Mouse (Mus musculus) heart, postnatal 0 days (tissue): ENCODE measurements around the gene Mgat5b. TPM values are rescaled to one million over a fixed set of nuclear protein-coding genes. Genes with fewer than 3 reads are reported as not detected.
A peak's percentile ranks its signal among the peaks of the same experiment; 100 is the strongest.

ENCODE experiments used
- ATAC-seq: fragments of 200-750 bp; cut with Nextera tagmentation; 2 replicates; pipeline ENCODE4 v1.8.0; 2017; ENCODE audit warnings: low read depth, moderate number of reproducible peaks, moderate library complexity; ENCODE audit not compliant: insufficient read depth
- DNase-seq: peaks from one replicate; pipeline ENCODE4 v3.0.0-alpha.2; 2016; ENCODE audit warnings: low spot score
- H3K27ac ChIP-seq: fragments of 300-500 bp; sonication (generic); 2 replicates; pipeline ENCODE4 v1.5.1; 2014; ENCODE audit warnings: low read depth, mild to moderate bottlenecking
- H3K27me3 ChIP-seq: fragments of 300-500 bp; sonication (generic); 2 replicates; pipeline ENCODE4 v1.6.1; 2014; ENCODE audit warnings: low read length, mixed read lengths; ENCODE audit not compliant: control insufficient read depth, insufficient read depth
- H3K36me3 ChIP-seq: fragments of 300-500 bp; sonication (generic); replicated peaks from 2 replicates; pipeline ENCODE4 v1.6.1; 2014; ENCODE audit warnings: low read length, mixed read lengths; ENCODE audit not compliant: control insufficient read depth, insufficient read depth
- H3K4me1 ChIP-seq: fragments of 300-500 bp; sonication (generic); 2 replicates; pipeline ENCODE4 v1.6.1; 2014; ENCODE audit warnings: antibody characterized with exemption; ENCODE audit not compliant: control insufficient read depth, insufficient read depth
- H3K4me2 ChIP-seq: fragments of 300-500 bp; sonication (generic); 2 replicates; pipeline ENCODE4 v1.6.1; 2014; ENCODE audit warnings: low read depth, mild to moderate bottlenecking, low read length, moderate library complexity
- H3K4me3 ChIP-seq: fragments of 300-500 bp; sonication (generic); 2 replicates; pipeline ENCODE4 v1.5.1; 2014; ENCODE audit warnings: low read depth, low read length
- H3K9ac ChIP-seq: fragments of 300-500 bp; sonication (generic); replicated peaks from 2 replicates; pipeline ENCODE4 v1.6.1; 2014; ENCODE audit warnings: low read depth, low read length, mixed read lengths
- H3K9me3 ChIP-seq: fragments of 300-500 bp; sonication (generic); replicated peaks from 2 replicates; pipeline ENCODE4 v1.6.1; 2016; ENCODE audit warnings: low read length; ENCODE audit not compliant: control insufficient read depth
- CTCF ChIP-seq: IDR thresholded peaks from 2 replicates; pipeline ENCODE4 v1.5.1; 2016; ENCODE audit warnings: antibody characterized with exemption, control low read depth, low read depth
- EP300 ChIP-seq: IDR thresholded peaks from 2 replicates; pipeline ENCODE4 v1.6.1; 2016; ENCODE audit warnings: antibody characterized with exemption, low read depth
- WGBS: fragments of 180-500 bp; shearing (Covaris S2); extraction: QIAGEN DNeasy Blood & Tissue Kit; methylation state at CpG from one replicate; pipeline ENCODE4 v1.1.7; 2014; 5-methylcytosine and 5-hydroxymethylcytosine counted together
- polyA plus RNA-seq: library from polyadenylated mRNA; unstranded; fragments of >200 nt; fragmentation: Nextera tagmentation; extraction: Ambion mirVana; gene quantifications from 2 replicates; pipeline ENCODE4 v1.2.1, GENCODE M21; 2015
- total RNA-seq: library from RNA; depleted of rRNA; stranded (reverse); fragments of >200 nt; gene quantifications from 2 replicates; pipeline ENCODE4 v1.2.3, GENCODE M21; 2014; ENCODE audit warnings: low replicate concordance

The Mgat5b gene
- total and polyA plus RNA-seq, 2 experiments from 2014 or later, result 0.04 to 0.14 TPM

DNA sequence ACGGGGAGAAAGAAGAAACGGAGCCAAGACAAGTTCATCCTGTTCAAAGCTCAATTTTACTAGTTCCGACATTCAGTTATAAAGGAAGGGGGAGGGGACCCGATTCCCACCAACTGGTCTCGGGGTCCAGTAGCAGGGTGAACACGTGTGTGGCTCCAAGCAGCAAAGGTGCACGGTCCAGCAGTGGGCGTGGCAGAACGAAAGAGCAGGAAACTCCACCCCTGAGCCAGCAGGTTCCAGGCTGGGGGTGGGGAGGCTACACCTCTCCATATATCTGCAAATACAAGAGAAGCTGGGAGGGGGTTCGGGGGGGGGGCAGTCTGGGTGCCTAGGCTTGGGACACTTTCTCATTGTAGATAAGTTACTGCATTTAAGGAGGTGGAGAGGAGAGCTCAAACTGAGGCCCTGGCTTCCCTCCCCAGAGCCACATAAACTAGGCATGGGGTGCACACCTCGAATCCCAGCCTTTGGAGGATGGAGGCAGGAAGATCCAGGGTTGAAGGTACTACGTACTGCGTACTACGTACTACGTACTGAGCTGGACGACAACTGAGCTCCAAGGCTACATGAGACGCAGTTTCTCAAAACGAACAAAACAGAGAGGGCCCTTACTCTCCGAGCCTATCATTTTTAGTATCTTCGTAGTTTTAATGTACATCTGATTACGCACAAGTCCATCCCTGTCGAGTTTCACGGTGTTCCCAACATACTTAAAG is 12.8 kb upstream of the Mgat5b start:
- H3K9me3 ChIP-seq, result no peaks in the 10 kb centered on the region
- WGBS, result 3% methylated on average over 23 of the region's 23 CpGs
- peak overlapping the region; percentile 43 for H3K4me2 ChIP-seq
- TF ChIP-seq CTCF (no peak), EP300 (no peak)
- no peaks in the 10 kb centered on the region for H3K4me1 ChIP-seq
- H3K36me3 ChIP-seq, result no peaks in the 10 kb centered on the region
- peak overlapping the region; percentile 15; the same call in 1 of the 2 replicates for H3K4me3 ChIP-seq
- no peak overlapping the region for H3K27ac ChIP-seq
- DNase-seq (no peak), ATAC-seq (no peak)
- H3K9ac ChIP-seq, result no peak overlapping the region
- peaks cover 16% of the 10 kb centered on the region for H3K27me3 ChIP-seq

DNA sequence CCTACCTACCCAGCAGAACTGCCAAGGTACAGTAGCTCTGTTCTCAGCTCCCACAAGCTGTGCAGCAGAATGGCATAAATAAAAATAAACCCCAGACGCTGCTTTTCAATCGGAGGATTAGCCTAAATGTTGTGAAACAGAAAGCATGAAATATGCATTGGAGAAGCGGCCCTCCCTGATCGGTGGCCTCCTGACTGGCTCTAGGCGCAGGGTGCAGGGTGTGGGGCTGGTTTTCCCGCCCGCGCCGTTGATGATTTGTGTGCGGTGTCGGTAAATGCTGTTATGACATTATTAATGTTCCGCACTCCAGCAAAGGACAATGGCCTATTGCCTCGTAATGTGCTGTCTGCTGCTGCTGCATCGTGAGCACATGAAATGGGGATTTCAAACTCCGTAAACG is 5.1 kb upstream of the Mgat5b start:
- no peak for ATAC-seq
- 78% methylated on average over 16 of the region's 16 CpGs for WGBS
- H3K9ac ChIP-seq, result no peak overlapping the region
- no peak overlapping the region for H3K27ac ChIP-seq
- H3K27me3 ChIP-seq, result peaks cover 27% of the 10 kb centered on the region
- DNase-seq, result no peak
- H3K4me3 ChIP-seq, result no peak overlapping the region
- TF ChIP-seq EP300, result no peak
- TF ChIP-seq CTCF, result no peak
- H3K4me2 ChIP-seq, result no peak overlapping the region
- H3K36me3 ChIP-seq, result no peaks in the 10 kb centered on the region
- H3K4me1 ChIP-seq, result no peaks in the 10 kb centered on the region
- H3K9me3 ChIP-seq, result no peaks in the 10 kb centered on the region

- H3K4me2 ChIP-seq, result no peak overlapping the region
- H3K4me1 ChIP-seq, result peaks cover 6% of the 10 kb centered on the region
- no peak overlapping the region for H3K4me3 ChIP-seq
- no peaks in the 10 kb centered on the region for H3K9me3 ChIP-seq
- no peaks in the 10 kb centered on the region for H3K36me3 ChIP-seq
- H3K9ac ChIP-seq, result no peak overlapping the region
- H3K27ac ChIP-seq, result no peak overlapping the region
- WGBS, result 66% methylated on average over 5 of the region's 5 CpGs
- peaks cover 35% of the 10 kb centered on the region for H3K27me3 ChIP-seq
- DNase-seq (no peak), ATAC-seq (no peak)
- TF ChIP-seq EP300 (no peak), CTCF (no peak)
Measured at GRCm38 (mm10) chr11:116914267-116914885, 4.3 kb upstream of the Mgat5b start.

DNA sequence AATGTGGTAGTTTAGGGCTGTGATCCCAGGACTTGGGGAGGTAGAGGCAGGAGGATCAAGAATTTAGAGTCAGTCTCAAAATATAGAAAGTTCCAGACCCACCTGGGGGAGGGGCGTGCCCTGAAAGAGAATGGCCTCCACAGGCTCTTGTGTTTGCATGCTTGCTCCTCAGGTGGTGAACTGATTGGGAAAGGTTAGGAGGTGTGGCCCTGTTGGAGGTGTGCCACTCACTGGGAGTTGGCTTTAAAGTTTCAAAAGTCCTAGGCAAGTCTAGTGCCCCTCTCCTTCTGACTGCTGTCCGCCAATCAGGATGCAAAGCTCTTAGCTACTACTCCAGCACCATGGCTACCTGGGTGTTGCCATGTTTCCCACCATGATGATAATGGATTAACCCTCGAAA is 3.4 kb upstream of the Mgat5b start:
- H3K4me2 ChIP-seq, result no peak overlapping the region
- H3K4me1 ChIP-seq, result peaks cover 6% of the 10 kb centered on the region
- no peaks in the 10 kb centered on the region for H3K36me3 ChIP-seq
- no peak overlapping the region for H3K4me3 ChIP-seq
- H3K9me3 ChIP-seq, result no peaks in the 10 kb centered on the region
- no peak overlapping the region for H3K27ac ChIP-seq
- peaks cover 44% of the 10 kb centered on the region for H3K27me3 ChIP-seq
- DNase-seq, result no peak
- WGBS, result 86% methylated on average over 3 of the region's 3 CpGs
- TF ChIP-seq CTCF, result no peak
- ATAC-seq, result no peak
- H3K9ac ChIP-seq, result no peak overlapping the region

GRCm38 (mm10) chr11:116917361-116917760 is 1.3 kb upstream of the Mgat5b start:
- H3K4me3 ChIP-seq, result no peak overlapping the region
- TF ChIP-seq CTCF (no peak), EP300 (no peak)
- H3K36me3 ChIP-seq, result no peaks in the 10 kb centered on the region
- no peak for ATAC-seq
- peaks cover 62% of the 10 kb centered on the region for H3K27me3 ChIP-seq
- peaks cover 13% of the 10 kb centered on the region for H3K4me1 ChIP-seq
- no peak overlapping the region for H3K9ac ChIP-seq
- H3K4me2 ChIP-seq, result no peak overlapping the region
- no peak for DNase-seq
- no peaks in the 10 kb centered on the region for H3K9me3 ChIP-seq
- H3K27ac ChIP-seq, result no peak overlapping the region
- WGBS, result 43% methylated on average over 7 of the region's 7 CpGs
